Mouse (Mus musculus): ENCODE measurements around the gene Fdx1.

DNA sequence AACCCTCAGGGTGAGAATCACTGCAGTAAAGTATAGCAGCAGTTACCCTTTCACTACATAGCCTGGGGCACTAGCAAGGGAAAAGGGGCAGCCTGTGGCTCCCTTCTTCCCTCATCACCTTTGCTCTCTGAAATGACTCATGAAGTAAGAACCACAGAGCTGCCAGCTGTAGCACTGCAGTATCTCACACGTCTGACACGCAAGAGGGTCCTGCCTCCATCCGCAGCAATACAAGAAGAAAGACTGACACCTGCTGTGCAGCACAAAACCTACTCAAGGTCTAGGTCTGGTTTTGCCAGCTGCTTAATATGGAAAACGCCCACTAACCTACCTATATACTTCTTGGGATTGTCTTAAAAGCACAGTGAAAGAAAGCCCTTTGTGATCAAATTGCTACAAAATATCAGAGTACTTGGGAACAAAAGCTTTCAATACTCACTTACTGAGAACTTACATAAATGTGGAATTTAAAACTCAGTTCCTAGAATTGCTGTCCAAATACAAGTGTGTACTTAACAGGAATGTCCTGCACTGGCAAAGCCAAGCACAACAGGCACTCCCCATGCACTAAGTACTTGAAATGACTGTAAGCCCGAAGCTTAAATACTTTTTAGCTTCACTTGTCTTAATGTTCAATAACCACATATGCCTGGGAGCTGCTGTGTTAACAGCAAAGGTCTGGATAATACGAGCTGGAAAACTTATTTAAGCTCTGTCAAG is 2.0 kb downstream of the Fdx1 start:
- TF ChIP-seq POLR2A (IDR thresholded peaks at IDR 0.05; ENCODE audit: extremely low read depth, insufficient read depth, low read length) (no peak), CTCF (IDR thresholded peaks at IDR 0.05; ENCODE audit: low read depth, low read length) (no peak)
